Mouse (Mus musculus): ENCODE measurements around the gene Grpel1.

Gene Grpel1

GRCm38 (mm10) chr5:36461231-36461630, 3.6 kb upstream of the Grpel1 start:
- no peak for DNase-seq (ENCODE audit: low spot score in 2 of 2)

DNA sequence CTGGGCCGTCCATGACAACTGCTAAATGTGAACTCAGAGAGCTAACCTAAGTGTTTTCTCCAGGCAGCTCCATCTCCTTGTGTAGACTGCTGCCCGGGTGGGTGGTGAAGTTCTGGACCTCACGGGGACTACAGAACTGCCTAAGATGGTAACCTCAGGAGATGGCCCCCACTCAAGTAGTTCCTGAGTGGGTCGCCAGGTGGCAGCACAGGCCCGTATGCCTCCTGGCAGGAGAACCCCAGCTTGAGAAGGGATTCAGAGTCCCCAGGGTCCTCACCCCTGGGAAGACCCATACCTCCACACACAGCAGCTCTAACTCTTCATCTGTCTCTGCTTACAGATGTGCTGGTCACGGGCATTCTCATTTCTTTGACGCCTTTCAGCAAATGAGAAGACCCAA, 2.0 kb upstream of the Grpel1 start:
- peak; percentile 64 to 90 for DNase-seq (ENCODE audit: low spot score in 2 of 2)

DNA sequence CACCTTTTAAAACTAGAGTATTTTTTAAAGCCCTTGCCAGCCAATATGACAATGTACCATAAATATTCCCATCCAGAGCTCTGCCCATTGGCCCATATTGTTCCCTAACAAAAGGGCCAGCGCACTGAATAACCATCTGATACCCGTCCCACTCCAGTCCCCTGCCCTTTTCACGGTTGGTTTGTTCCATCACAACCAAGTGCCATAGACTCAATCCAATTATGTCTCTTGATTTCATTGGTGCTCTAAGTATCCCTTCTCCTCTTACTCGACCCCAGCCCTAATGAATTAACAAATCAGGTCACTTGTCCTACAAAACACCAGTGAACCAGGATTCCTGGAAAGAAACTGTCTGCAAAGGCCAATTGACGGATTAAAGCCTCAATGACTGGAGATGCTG, 1.4 kb upstream of the Grpel1 start:
- no peak for DNase-seq (ENCODE audit: low spot score in 2 of 2)

DNA sequence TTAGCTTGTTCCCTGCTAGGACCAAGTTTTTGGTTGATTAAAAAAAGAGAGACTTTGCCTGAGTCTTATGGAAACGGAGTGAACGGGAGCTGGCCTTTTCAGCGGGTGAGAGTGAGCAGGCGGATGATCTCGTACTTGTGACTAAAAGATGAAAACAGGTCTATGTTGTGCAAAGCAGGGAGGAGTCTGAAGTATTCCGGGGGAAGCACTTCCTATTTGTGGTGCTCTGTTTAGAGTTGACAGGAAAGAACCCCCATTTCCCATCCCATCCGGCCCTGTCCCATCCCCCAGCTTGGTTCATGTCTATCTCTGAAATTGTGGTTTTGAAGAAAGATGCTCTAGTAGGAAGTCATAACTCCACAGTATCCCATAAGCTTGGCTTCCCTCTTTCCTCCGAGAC, 1.1 kb downstream of the Grpel1 start:
- DNase-seq (ENCODE audit: low spot score in 2 of 2): no peak

DNA sequence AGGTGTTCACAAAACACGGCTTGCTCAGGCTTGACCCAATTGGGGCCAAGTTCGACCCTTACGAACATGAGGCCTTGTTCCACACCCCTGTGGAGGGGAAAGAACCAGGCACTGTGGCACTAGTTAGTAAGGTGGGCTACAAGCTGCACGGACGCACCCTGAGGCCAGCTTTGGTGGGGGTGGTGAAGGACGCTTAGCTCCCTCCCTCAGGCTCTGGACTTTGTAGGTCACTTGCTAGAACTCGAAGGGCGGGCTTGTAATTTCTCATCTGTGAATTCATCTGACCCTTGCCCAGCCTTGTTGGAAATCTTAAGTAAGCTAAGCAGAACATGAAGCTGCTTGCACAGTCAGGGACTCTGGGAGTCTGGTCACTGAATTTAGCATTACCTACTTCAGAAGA, 6.4 kb downstream of the Grpel1 start:
- no peak for DNase-seq (ENCODE audit: low spot score in 2 of 2)

- no peak for DNase-seq (ENCODE audit: low spot score in 2 of 2)
Measured at GRCm38 (mm10) chr5:36472876-36473655, 8.3 kb downstream of the Grpel1 start.

GRCm38 (mm10) chr5:36474283-36474682, 9.5 kb downstream of the Grpel1 start:
- DNase-seq (ENCODE audit: low spot score in 2 of 2): no peak

- no peak for DNase-seq (ENCODE audit: low spot score in 2 of 2)
Measured at GRCm38 (mm10) chr5:36477486-36477885, 12.7 kb downstream of the Grpel1 start.

GRCm38 (mm10) chr5:36478540-36479420, 14.0 kb downstream of the Grpel1 start:
- DNase-seq (ENCODE audit: low spot score in 2 of 2): no peak

DNA sequence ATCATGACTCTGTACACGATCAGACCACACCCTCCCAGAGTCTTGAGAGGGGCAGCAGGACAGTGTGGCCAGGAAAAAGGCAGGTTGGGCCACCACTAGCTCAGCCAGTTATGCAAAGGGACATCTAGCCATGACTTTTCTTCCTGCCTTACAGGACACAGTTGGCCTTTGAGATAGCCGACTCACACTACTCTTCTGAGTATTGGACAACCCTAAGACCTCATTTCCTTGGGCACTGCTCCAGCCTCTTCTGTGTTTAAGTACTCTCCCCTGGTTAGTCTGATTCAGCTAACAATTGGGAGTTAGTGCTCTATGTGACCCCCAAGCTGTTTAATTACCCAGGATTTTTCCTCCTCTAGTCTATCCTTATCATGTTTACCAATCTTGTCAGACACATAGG, 14.9 kb downstream of the Grpel1 start:
- no peak for DNase-seq (ENCODE audit: low spot score in 2 of 2)

DNA sequence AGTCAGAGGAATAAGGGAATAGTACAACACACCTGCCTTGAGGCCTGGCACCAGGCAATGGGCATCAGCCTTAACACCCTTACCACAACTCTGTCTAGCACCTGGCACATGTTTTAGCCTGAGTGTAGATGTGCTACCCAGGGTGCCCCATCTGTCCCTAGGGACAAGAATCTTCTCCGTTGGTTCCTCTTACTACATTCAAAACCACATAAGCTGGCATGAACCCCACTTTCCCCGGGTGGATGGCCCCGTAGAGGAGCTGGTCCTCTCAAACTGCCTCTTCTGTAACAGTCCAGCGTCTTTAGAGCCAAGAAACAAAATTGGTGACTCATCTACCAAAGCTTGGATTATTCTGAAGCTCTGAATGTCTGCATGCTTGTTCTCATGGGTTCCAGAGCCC, 15.6 kb downstream of the Grpel1 start:
- DNase-seq (ENCODE audit: low spot score in 2 of 2): no peak

DNA sequence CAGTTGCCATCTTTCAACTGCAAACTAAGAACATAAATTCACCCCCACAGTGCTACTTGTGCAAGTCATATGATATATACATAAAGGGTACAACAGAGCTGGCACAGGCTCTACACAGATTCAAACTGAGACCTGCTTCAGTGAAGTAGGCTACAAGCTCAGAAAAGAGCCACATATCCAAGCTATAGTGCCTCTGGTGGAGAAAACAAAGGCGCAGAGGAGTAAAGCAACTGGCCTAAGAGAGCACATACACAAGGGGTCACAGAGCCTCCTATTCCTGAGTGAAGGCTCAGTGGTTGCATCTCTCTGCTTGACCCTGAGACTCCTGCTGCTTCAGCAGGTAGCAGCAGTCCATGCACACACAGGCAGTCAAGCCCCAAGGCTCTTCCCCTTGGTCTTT, 16.3 kb downstream of the Grpel1 start:
- no peak for DNase-seq (ENCODE audit: low spot score in 2 of 2)

GRCm38 (mm10) chr5:36483203-36484101, 18.7 kb downstream of the Grpel1 start:
- DNase-seq (ENCODE audit: low spot score in 2 of 2): peak in 1 of 2 experiments; percentile 57

DNA sequence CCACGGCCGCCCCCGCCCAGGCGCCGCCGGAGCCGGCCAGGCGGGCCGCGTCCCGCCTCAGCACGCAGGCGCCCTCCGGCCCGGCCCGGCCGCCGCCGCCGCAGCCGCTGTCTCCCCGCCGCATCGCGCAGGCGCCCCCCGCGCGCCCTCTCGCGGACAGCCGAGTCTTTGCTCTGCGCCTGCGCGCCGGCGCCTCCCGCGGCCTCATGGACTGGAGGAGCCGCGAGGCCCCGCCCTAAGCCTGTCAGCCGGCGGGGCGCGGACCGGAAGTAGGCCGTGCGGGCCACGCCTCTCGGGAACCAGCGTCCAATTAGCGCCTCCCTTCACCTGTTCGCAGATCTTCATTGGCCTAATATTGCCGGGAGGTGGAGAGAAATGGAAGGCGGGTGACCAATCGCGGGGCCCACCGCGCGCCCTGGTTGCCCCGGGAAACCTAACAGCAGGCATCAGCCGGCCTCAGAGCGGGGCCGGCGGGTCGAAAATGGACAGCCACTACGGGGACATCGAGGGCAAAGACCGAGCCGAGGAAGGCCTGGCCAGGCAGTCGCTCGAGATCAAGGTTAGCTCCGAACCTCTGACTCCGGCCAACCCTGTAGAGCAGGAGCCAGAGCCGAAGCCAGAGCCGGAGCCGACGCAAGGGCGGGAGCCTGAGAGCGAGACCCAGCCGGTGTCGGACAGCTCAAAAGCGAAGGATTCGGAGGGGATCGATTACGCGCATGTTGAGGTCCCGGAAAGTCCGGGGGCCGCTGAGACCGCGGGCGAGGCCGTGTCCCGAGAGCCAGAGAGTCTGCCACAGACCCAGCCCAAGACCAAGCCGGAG, 19.6 kb downstream of the Grpel1 start, which contains the start of the genes Tada2b and Ccdc96:
Tada2b (minus strand) TSS at position 115 of the 820 bp plus-strand sequence.
Ccdc96 (plus strand) TSS at position 418 of the 820 bp plus-strand sequence.
- DNase-seq (ENCODE audit: low spot score in 2 of 2): peak; percentile 84 to 97

- DNase-seq (ENCODE audit: low spot score in 2 of 2): no peak
Measured at GRCm38 (mm10) chr5:36485306-36485705, 20.5 kb downstream of the Grpel1 start.

DNA sequence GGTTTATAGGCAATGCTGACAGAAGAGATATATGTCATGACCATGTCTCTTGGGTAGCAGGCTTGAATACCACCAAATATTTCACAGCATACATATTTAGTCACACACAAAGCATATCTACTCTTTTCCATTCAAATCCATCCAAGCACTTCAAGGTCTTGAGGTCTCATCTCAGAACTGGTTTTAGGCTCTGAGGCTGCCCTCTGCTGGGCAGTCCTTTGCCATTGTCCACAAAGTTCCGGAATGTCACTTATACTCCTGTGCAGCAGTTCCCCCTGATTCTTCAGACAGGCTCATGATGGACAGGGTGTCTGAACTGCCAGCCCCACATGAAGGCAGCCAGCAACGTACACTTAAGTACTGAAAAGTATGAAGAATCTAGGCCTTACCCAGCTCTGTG, 24.4 kb downstream of the Grpel1 start:
- DNase-seq (ENCODE audit: low spot score in 2 of 2): peak in 1 of 2 experiments; percentile 25

DNA sequence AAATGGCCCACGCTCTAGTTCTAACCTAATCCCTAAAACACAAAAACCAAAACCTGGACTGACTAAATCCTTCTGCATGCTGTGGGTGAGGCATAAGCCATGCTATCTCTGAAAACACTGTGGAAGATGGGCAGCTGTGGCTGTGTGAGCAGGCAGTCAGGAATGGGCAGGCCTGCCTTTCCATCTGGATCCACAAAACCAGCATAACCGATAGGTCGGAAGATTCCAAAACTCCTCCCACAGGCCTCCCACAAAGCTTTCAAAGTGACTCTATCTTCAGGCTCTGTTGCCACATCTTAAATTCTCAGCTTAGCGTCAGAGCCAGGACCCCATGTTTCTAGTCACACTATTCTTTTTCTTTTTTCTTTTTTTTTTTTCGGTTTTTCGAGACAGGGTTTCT, 29.1 kb downstream of the Grpel1 start:
- DNase-seq (ENCODE audit: low spot score in 2 of 2): no peak

GRCm38 (mm10) chr5:36494709-36495108, 29.9 kb downstream of the Grpel1 start:
- DNase-seq (ENCODE audit: low spot score in 2 of 2): no peak

GRCm38 (mm10) chr5:36505235-36505634, 40.4 kb downstream of the Grpel1 start:
- DNase-seq (ENCODE audit: low spot score in 2 of 2): no peak

DNA sequence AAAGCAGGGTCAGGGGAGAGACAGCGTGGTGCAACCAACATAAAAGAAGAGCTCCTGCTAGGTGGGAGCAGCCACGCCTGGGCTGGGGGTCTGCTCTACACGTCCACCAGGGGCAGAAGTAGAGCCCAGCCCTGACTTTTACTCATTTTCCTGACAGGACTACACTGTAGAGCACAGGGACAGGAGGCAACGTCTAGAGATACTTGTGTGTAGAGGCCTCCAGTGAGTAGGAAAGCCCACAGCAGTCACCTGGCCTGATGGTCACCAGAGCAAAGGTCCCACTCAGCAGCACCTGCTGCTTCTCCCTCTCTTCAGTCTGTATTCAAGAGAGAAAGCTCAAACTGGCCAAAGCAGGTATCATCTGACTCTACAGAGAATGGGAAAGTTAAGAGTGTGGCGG, 40.8 kb downstream of the Grpel1 start:
- no peak for DNase-seq (ENCODE audit: low spot score in 2 of 2)

DNA sequence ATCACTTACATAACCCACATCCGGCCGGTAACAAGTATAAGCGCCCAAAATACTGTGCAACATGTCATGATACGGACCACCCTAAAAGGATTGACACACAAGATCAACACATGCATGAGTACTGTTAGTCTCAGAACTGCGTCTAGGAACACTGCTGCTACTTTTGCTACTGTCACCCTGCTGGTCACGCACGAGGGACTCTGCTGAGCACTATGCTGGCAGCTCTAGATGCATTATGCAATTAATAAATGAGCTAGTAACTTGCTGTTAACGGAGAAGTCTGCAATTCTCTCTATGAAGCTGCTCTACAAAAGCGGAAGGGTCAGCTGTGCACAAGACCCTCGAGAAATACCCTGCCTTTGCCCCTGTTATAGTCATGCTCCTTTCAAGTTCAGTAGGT, 43.6 kb downstream of the Grpel1 start:
- DNase-seq (ENCODE audit: low spot score in 2 of 2): no peak

All from urinary bladder, adult 18-20 months (tissue).